Mouse (Mus musculus) cerebellum, adult 2 months (tissue): ENCODE data around the gene Crat. TPM values are rescaled to one million over a fixed set of nuclear protein-coding genes. Genes with fewer than 3 reads are reported as not detected.

Experiments
- DNase-seq, 2 experiments: peaks; one replicate each; pipeline ENCODE4 v3.0.0; 2021
- H3K27ac ChIP-seq: fragments of 200-500 bp; 2 replicates; pipeline ENCODE4 v1.5.1; 2012; ENCODE audit warnings: low read length, control low read depth, inconsistent platforms; ENCODE audit not compliant: insufficient read depth
- H3K27me3 ChIP-seq: fragments of 200-500 bp; 2 replicates; pipeline ENCODE4 v1.6.1; 2012; ENCODE audit warnings: inconsistent platforms, mild to moderate bottlenecking, low read length, moderate library complexity; ENCODE audit not compliant: control insufficient read depth, insufficient read depth
- H3K4me1 ChIP-seq: fragments of 200-500 bp; 2 replicates; pipeline ENCODE4 v1.6.1; 2011; ENCODE audit warnings: low read length; ENCODE audit not compliant: control insufficient read depth, insufficient read depth
- H3K4me3 ChIP-seq: fragments of 200-500 bp; replicated peaks from 2 replicates; pipeline ENCODE3; 2011; ENCODE audit warnings: mild to moderate bottlenecking, low read depth, low read length, control low read depth; ENCODE audit not compliant: insufficient read depth
- CTCF ChIP-seq: fragments of 200-500 bp; IDR thresholded peaks from 2 replicates; pipeline ENCODE4 v1.5.1; 2011; ENCODE audit warnings: low read depth, mild to moderate bottlenecking, control low read depth, low read length, moderate library complexity, borderline replicate concordance; ENCODE audit not compliant: insufficient read depth
- POLR2A ChIP-seq: fragments of 200-500 bp; IDR thresholded peaks from 2 replicates; pipeline ENCODE4 v1.6.1; 2011; ENCODE audit warnings: low read length, control low read depth, borderline replicate concordance; ENCODE audit not compliant: insufficient read depth
- WGBS: fragments of 180-500 bp; shearing (Covaris S2); methylation state at CpG from one replicate; pipeline ENCODE4 v1.1.7; 2018; 5-methylcytosine and 5-hydroxymethylcytosine counted together
- polyA plus RNA-seq: library from polyadenylated mRNA; depleted of rRNA; stranded (reverse); fragments of >200 nt; gene quantifications from 2 replicates; pipeline ENCODE4 v1.2.3, GENCODE M21; 2012

Crat gene
- polyA plus RNA-seq, 1 experiment = 50.9 TPM

GRCm38 (mm10) chr2:30437791-30438190, 22.2 kb upstream of the Crat start:
- Histone ChIP-seq H3K27ac (no peak overlapping the region), H3K4me1 (peaks cover 24% of the 10 kb centered on the region), H3K4me3 (no peak overlapping the region), H3K27me3 (no peaks in the 10 kb centered on the region)
- 80% methylated on average over 4 of the region's 4 CpGs for WGBS
- TF ChIP-seq POLR2A = no peak
- TF ChIP-seq CTCF = no peak
- DNase-seq = no peak

- no peak for DNase-seq
- no peaks in the 10 kb centered on the region for H3K27me3 ChIP-seq
- no peak overlapping the region for H3K27ac ChIP-seq
- peaks cover 15% of the 10 kb centered on the region for H3K4me1 ChIP-seq
- TF ChIP-seq POLR2A (no peak), CTCF (no peak)
- 65% methylated on average over 4 of the region's 4 CpGs for WGBS
- H3K4me3 ChIP-seq = no peak overlapping the region
Observed at GRCm38 (mm10) chr2:30436809-30437208, 21.2 kb upstream of the Crat start.

- TF ChIP-seq CTCF = no peak
- no peak for TF ChIP-seq POLR2A
- peaks cover 11% of the 10 kb centered on the region for H3K4me1 ChIP-seq
- no peak for DNase-seq
- WGBS = 83% methylated on average over 5 of the region's 5 CpGs
- no peak overlapping the region for H3K4me3 ChIP-seq
- H3K27ac ChIP-seq = no peak overlapping the region
- H3K27me3 ChIP-seq = no peaks in the 10 kb centered on the region
Observed at GRCm38 (mm10) chr2:30436156-30436545, 20.5 kb upstream of the Crat start.

DNA sequence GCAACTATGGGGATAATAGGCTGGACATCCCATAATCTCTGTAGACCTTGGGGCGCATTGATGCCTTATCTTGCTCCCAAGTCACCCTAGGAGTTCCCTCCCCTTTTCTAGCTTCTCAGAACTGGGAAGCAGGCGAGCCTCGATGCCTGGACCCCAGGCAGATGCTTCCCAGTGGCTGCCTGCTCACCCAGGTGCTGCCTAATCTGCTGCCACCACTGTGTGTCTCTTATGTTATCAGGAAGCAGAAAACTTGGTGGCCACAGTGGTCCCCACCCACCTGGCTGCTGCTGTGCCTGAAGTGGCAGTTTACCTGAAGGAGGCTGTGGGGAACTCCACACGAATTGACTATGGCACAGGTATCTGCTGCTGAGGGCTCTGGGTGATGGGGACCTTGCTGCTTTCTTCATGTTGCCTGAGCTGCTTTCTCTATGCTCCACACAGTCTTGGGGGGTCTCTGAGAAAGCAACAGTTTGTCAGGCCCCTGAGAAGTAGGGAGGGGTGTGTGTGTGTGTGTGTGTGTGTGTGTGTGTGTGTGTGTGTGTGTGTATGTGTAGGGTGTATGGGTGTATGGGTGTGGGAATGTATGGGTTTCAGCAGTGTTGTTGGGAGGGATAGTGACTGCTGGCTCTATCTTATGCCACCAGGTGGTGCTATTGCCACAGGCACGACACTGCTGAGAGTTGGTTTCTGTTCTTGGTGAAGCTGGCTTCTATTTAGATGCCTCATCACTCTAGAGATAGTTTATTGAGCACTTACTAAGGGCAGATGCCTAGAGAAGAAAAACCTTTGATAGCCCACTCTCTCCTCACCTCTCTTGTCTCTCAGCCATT, 19.9 kb upstream of the Crat start:
- peaks cover 6% of the 10 kb centered on the region for H3K4me1 ChIP-seq
- 48% methylated on average over 5 of the region's 5 CpGs for WGBS
- DNase-seq = peak; percentile 73 to 77

GRCm38 (mm10) chr2:30429156-30429555, 13.5 kb upstream of the Crat start:
- H3K4me3 ChIP-seq = no peak overlapping the region
- H3K4me1 ChIP-seq = 0 out of 2 replicates have a peak, but pooled peaks cover 3% of the 10 kb centered on the region
- H3K27me3 ChIP-seq = no peaks in the 10 kb centered on the region
- TF ChIP-seq POLR2A (no peak), CTCF (no peak)
- peak in 1 of 2 experiments; percentile 68 for DNase-seq
- no peak overlapping the region for H3K27ac ChIP-seq

More for the DNA sequence above, 19.9 kb upstream of the Crat start:
- Histone ChIP-seq H3K4me3 (no peak overlapping the region), H3K27ac (no peak overlapping the region), H3K27me3 (no peaks in the 10 kb centered on the region)
- TF ChIP-seq CTCF (peak; percentile 99), POLR2A (no peak)

DNA sequence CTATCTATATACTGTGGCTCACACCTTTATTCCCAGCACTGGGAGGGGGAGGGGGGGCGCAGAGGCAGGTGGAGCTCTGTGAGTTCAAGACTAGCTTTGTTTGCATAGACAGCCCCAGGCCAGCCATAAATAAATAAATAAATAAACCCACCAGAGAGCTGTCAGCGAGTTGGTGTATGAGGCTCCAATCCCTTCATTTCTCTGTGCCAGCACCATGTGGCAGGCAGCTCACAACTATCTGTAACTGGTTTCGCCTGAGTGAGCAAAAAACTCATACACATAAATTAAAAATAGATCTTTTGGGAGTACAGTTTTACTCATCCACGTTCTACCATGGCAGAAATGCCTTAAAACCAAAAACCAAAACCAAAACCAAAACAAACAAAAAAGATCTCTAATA, 5.8 kb upstream of the Crat start:
- 46% methylated on average over 4 of the region's 4 CpGs for WGBS

GRCm38 (mm10) chr2:30419112-30419511, 3.5 kb upstream of the Crat start:
- Histone ChIP-seq H3K27ac (peak overlapping the region; percentile 38), H3K27me3 (no peaks in the 10 kb centered on the region), H3K4me3 (peak overlapping the region; percentile 24), H3K4me1 (peaks cover 10% of the 10 kb centered on the region)
- TF ChIP-seq CTCF (no peak), POLR2A (no peak)
- DNase-seq = peak in 1 of 2 experiments; percentile 42
- WGBS = 15% methylated on average over 10 of the region's 10 CpGs

More for the DNA sequence above, 5.8 kb upstream of the Crat start:
- no peak overlapping the region for H3K4me3 ChIP-seq
- no peak for TF ChIP-seq POLR2A
- TF ChIP-seq CTCF = no peak
- H3K27me3 ChIP-seq = no peaks in the 10 kb centered on the region
- H3K4me1 ChIP-seq = peaks cover 10% of the 10 kb centered on the region
- DNase-seq = no peak
- H3K27ac ChIP-seq = no peak overlapping the region

- H3K27ac ChIP-seq = peak overlapping the region; percentile 38
- H3K4me3 ChIP-seq = no peak overlapping the region
- TF ChIP-seq CTCF = no peak
- 55% methylated on average over 6 of the region's 6 CpGs for WGBS
- no peak for DNase-seq
- peaks cover 10% of the 10 kb centered on the region for H3K4me1 ChIP-seq
- H3K27me3 ChIP-seq = no peaks in the 10 kb centered on the region
Observed at GRCm38 (mm10) chr2:30418259-30418658, 2.6 kb upstream of the Crat start.
